Mouse (Mus musculus) E14TG2a.4 (cell line): ENCODE measurements around the gene Gcfc2.

Source experiments
- CTCF ChIP-seq: conservative IDR thresholded peaks from 2 replicates; pipeline ENCODE4 v1.5.1; 2014; ENCODE audit warnings: low read length
- POU5F1 ChIP-seq: IDR thresholded peaks from 2 replicates; pipeline ENCODE4 v1.6.1; 2014; ENCODE audit warnings: low read length, borderline replicate concordance

DNA sequence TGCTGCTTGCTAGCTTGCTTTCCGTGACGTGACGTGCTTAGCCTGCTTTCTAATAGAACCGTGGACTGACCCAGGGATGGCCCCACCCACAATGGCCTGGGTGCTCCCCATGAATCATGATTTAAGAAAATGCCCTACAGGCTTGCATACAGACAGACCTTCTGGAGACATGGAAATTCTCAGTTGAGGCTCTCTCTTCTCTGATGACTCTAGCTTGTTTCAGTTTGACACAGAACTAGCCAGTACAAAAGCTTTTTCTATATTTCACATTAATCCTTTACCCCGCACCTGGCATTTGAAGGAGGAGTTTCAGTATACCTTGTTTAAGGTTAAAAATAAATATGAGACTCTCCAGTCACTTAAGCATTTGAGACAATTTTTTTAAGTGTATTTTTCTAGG, 18.2 kb downstream of the Gcfc2 start:
- TF ChIP-seq CTCF, result no peak
- no peak for TF ChIP-seq POU5F1
